Mouse (Mus musculus) stomach, postnatal 0 days (tissue): ENCODE results near the gene Zbed5. TPM values are rescaled to one million over a fixed set of nuclear protein-coding genes. Genes with fewer than 3 reads are reported as not detected.
"Not testable (repeated sequence)": the region's sequence is repeated elsewhere in the genome, so short reads cannot be mapped to it uniquely, and the experiment has no call there.

ENCODE experiments used
- ATAC-seq: fragments of 200-750 bp; cut with Nextera tagmentation; 2 replicates; pipeline ENCODE4 v1.8.0; 2017; ENCODE audit not compliant: low FRiP score, low TSS enrichment
- DNase-seq: peaks from one replicate; pipeline ENCODE4 v3.0.0-alpha.2; 2016; ENCODE audit warnings: low spot score
- H3K27ac ChIP-seq: fragments of 300-500 bp; sonication (generic); replicated peaks from 2 replicates; pipeline ENCODE4 v1.5.1; 2014; ENCODE audit warnings: mild to moderate bottlenecking, control low read depth
- H3K27me3 ChIP-seq: fragments of 300-500 bp; sonication (generic); 2 replicates; pipeline ENCODE4 v1.6.1; 2014; ENCODE audit warnings: low read length; ENCODE audit not compliant: control insufficient read depth, insufficient read depth
- H3K36me3 ChIP-seq: fragments of 300-500 bp; sonication (generic); 2 replicates; pipeline ENCODE4 v1.6.1; 2014; ENCODE audit warnings: low read length, mixed read lengths; ENCODE audit not compliant: control insufficient read depth, insufficient read depth
- H3K4me1 ChIP-seq: fragments of 300-500 bp; sonication (generic); replicated peaks from 2 replicates; pipeline ENCODE4 v1.6.1; 2014; ENCODE audit warnings: antibody characterized with exemption; ENCODE audit not compliant: control insufficient read depth, insufficient read depth
- H3K4me2 ChIP-seq: fragments of 300-500 bp; sonication (generic); replicated peaks from 2 replicates; pipeline ENCODE4 v1.6.1; 2014; ENCODE audit warnings: low read depth, mild to moderate bottlenecking, control low read depth, moderate library complexity
- H3K4me3 ChIP-seq: fragments of 300-500 bp; sonication (generic); 2 replicates; pipeline ENCODE4 v1.5.1; 2014; ENCODE audit warnings: low read depth, low read length, control low read depth
- H3K9ac ChIP-seq: fragments of 300-500 bp; sonication (generic); 2 replicates; pipeline ENCODE4 v1.6.1; 2014; ENCODE audit warnings: mild to moderate bottlenecking, low read length, control low read depth, mixed read lengths
- H3K9me3 ChIP-seq: fragments of 300-500 bp; sonication (generic); 2 replicates; pipeline ENCODE4 v1.6.1; 2016; ENCODE audit warnings: low read length; ENCODE audit not compliant: control insufficient read depth
- CTCF ChIP-seq: IDR thresholded peaks from 2 replicates; pipeline ENCODE4 v1.5.1; 2016; ENCODE audit warnings: antibody characterized with exemption, low read depth, mild to moderate bottlenecking, moderate library complexity
- EP300 ChIP-seq: optimal IDR thresholded peaks from 2 replicates; pipeline ENCODE3; 2016; ENCODE audit warnings: antibody characterized with exemption
- WGBS: fragments of 180-500 bp; shearing (Covaris S2); extraction: QIAGEN DNeasy Blood & Tissue Kit; methylation state at CpG from one replicate; pipeline ENCODE4 v1.1.7; 2014; 5-methylcytosine and 5-hydroxymethylcytosine counted together
- polyA plus RNA-seq: library from polyadenylated mRNA; unstranded; fragments of >200 nt; fragmentation: Nextera tagmentation; extraction: Ambion mirVana; gene quantifications from 2 replicates; pipeline ENCODE4 v1.2.1, GENCODE M21; 2015

Zbed5 gene
- polyA plus RNA-seq, 1 experiment from 2014 or later: 2.6 TPM

GRCm38 (mm10) chr5:129886911-129887636 is 8.4 kb upstream of the Zbed5 start, which contains the start of gene Chchd2:
Chchd2 (minus strand) TSS chr5:129887470.
- peak; percentile 99 for ATAC-seq
- no peaks in the 10 kb centered on the region for H3K9me3 ChIP-seq
- H3K27me3 ChIP-seq: no peaks in the 10 kb centered on the region
- no peaks in the 10 kb centered on the region for H3K4me1 ChIP-seq
- peak; percentile 92 for DNase-seq
- H3K4me2 ChIP-seq: peak within 1 kb of the TSS; percentile 60
- no peaks in the 10 kb centered on the region for H3K36me3 ChIP-seq
- H3K9ac ChIP-seq: peak within 1 kb of the TSS; percentile 86
- TF ChIP-seq EP300 (peak; percentile 87), CTCF (no peak)
- WGBS: under 1% methylated on average over 46 of the region's 46 CpGs
- H3K27ac ChIP-seq: peak within 1 kb of the TSS; percentile 97
- peak within 1 kb of the TSS; percentile 70 for H3K4me3 ChIP-seq

GRCm38 (mm10) chr5:129890390-129890789 is 5.1 kb upstream of the Zbed5 start:
- WGBS: 79% methylated on average over 4 of the region's 7 CpGs
- not testable (repeated sequence) for DNase-seq, H3K4me3 ChIP-seq, H3K27me3 ChIP-seq, H3K36me3 ChIP-seq, ATAC-seq, H3K4me2 ChIP-seq, H3K27ac ChIP-seq, H3K9me3 ChIP-seq, H3K9ac ChIP-seq, H3K4me1 ChIP-seq

- Histone ChIP-seq H3K4me1 (no peaks in the 10 kb centered on the region), H3K27me3 (no peaks in the 10 kb centered on the region), H3K36me3 (no peaks in the 10 kb centered on the region), H3K4me2 (no peak within 1 kb of the TSS), H3K27ac (no peak within 1 kb of the TSS), H3K9ac (no peak within 1 kb of the TSS), H3K9me3 (no peaks in the 10 kb centered on the region), H3K4me3 (no peak within 1 kb of the TSS)
- WGBS: 93% methylated on average over 1 of the region's 1 CpGs
- no peak for ATAC-seq
- TF ChIP-seq EP300 (no peak), CTCF (no peak)
- no peak for DNase-seq
These were observed 2.9 kb downstream of the Zbed5 start, which contains the start of gene Phkg1 for GRCm38 (mm10) chr5:129898449-129898848. Phkg1 (minus strand) TSS chr5:129898549.

- H3K4me1 ChIP-seq: 0 out of 2 replicates have a peak, but pooled peaks cover 2% of the 10 kb centered on the region
- no peaks in the 10 kb centered on the region for H3K9me3 ChIP-seq
- H3K4me2 ChIP-seq: peak overlapping the region; percentile 95
- H3K36me3 ChIP-seq: no peaks in the 10 kb centered on the region
- peak overlapping the region; percentile 58 for H3K4me3 ChIP-seq
- TF ChIP-seq EP300: no peak
- no peak for TF ChIP-seq CTCF
- ATAC-seq (no peak), DNase-seq (no peak)
- H3K27ac ChIP-seq: no peak overlapping the region
- 25% methylated on average over 4 of the region's 4 CpGs for WGBS
- no peaks in the 10 kb centered on the region for H3K27me3 ChIP-seq
- no peak overlapping the region for H3K9ac ChIP-seq
These were observed 12.3 kb downstream of the Zbed5 start for GRCm38 (mm10) chr5:129907775-129908174.

- under 1% methylated on average over 62 of the region's 63 CpGs for WGBS
- Histone ChIP-seq H3K36me3 (no peaks in the 10 kb centered on the region), H3K4me2 (peak within 1 kb of the TSS; percentile 95), H3K9me3 (no peaks in the 10 kb centered on the region), H3K4me1 (0 out of 2 replicates have a peak, but pooled peaks cover 2% of the 10 kb centered on the region), H3K9ac (peak within 1 kb of the TSS; percentile 74), H3K27ac (peak within 1 kb of the TSS; percentile 85), H3K27me3 (no peaks in the 10 kb centered on the region), H3K4me3 (peak within 1 kb of the TSS; percentile 58)
- DNase-seq: peak; percentile 93
- TF ChIP-seq CTCF (peak; percentile 61), EP300 (no peak)
- ATAC-seq: peak; percentile 97
These were observed 12.9 kb downstream of the Zbed5 start, which contains the start of gene Nupr1l for GRCm38 (mm10) chr5:129908242-129908965. Nupr1l (plus strand) TSS chr5:129908540.

- Histone ChIP-seq H3K4me3 (peak overlapping the region; percentile 58), H3K36me3 (no peaks in the 10 kb centered on the region), H3K4me2 (peak overlapping the region; percentile 95), H3K4me1 (0 out of 2 replicates have a peak, but pooled peaks cover 2% of the 10 kb centered on the region), H3K9ac (peak overlapping the region; percentile 74), H3K9me3 (no peaks in the 10 kb centered on the region), H3K27me3 (no peaks in the 10 kb centered on the region), H3K27ac (no peak overlapping the region)
- ATAC-seq (no peak), DNase-seq (no peak)
- 63% methylated on average over 9 of the region's 9 CpGs for WGBS
- TF ChIP-seq CTCF: no peak
These were observed 13.6 kb downstream of the Zbed5 start for GRCm38 (mm10) chr5:129909147-129909546.
